ENCODE assay signal across 25 mouse cellular contexts in genomic region chr2:116801578-116801977, GRCm38 (mm10).
DNase-seq lines count a peak whose midpoint lies in the region; ATAC-seq and TF ChIP-seq lines count a peak whose summit lies in the region.
"Had no signal": no experiment of that assay in that cellular context is flagged by ENCODE, and none has a peak within 500 bp of the region (broad histone marks: within the 10 kb centered on the region; RNA-seq: fewer than 3 reads in every experiment).

No protein-coding gene starts in this region.

- no peak overlapping the region for H3ac ChIP-seq in C2C12 (ENCODE audit: control insufficient read depth, insufficient read length, low read depth)

- no peaks in the 10 kb centered on the region for H3K79me2 ChIP-seq in C2C12 (ENCODE audit: control insufficient read depth, insufficient read depth)

- peak; percentile 56 for ATAC-seq in granulocyte monocyte progenitor cell, adult 5-6 weeks (replicated peaks; ENCODE audit: poor library complexity, severe bottlenecking)
- no peak for ATAC-seq in megakaryocyte, adult 5-6 weeks (ENCODE audit: poor library complexity, severe bottlenecking)
- ATAC-seq in erythroid progenitor cell, adult 5-6 weeks (replicated peaks; ENCODE audit: low FRiP score, poor library complexity, severe bottlenecking): no peak
- ATAC-seq: activated CD4-positive, CD25-positive, alpha-beta regulatory T cell, adult 4 months; forebrain, embryonic 13.5 days; forebrain, embryonic 15.5 days; forebrain, postnatal 0 days; Patski had no signal

- TF ChIP-seq CTCF in C2C12 (IDR thresholded peaks at IDR 0.05; ENCODE audit: control insufficient read depth, insufficient read depth, insufficient read length): no peak

- no peak overlapping the region for H3K4me3 ChIP-seq in C2C12 (ENCODE audit: insufficient read depth, poor library complexity, severe bottlenecking)
- H3K4me3 ChIP-seq: embryonic facial prominence, embryonic 13.5 days; embryonic facial prominence, embryonic 15.5 days; erythroblast, embryonic 14.5 days; forebrain, embryonic 13.5 days; forebrain, embryonic 15.5 days had no signal

- no peaks in the 10 kb centered on the region for H3K27me3 ChIP-seq in C2C12 (ENCODE audit: control insufficient read depth, insufficient read depth, insufficient read length)
- H3K27me3 ChIP-seq: embryonic facial prominence, embryonic 13.5 days; embryonic facial prominence, embryonic 15.5 days; forebrain, embryonic 13.5 days; forebrain, embryonic 15.5 days; Patski had no signal

- no peaks in the 10 kb centered on the region for H3K36me3 ChIP-seq in C2C12 (ENCODE audit: control insufficient read depth, insufficient read depth)
- H3K36me3 ChIP-seq: embryonic facial prominence, embryonic 13.5 days; embryonic facial prominence, embryonic 15.5 days; forebrain, embryonic 15.5 days; G1E had no signal

- no peaks in the 10 kb centered on the region for H3K79me3 ChIP-seq in C2C12 (ENCODE audit: low read depth)

- DNase-seq in 416B (ENCODE audit: low read depth): peak; percentile 64
- DNase-seq in lung, postnatal 36 days: no peak
- DNase-seq: adrenal gland, adult 8-10 months; adrenal gland, postnatal 14 days; adrenal gland, postnatal 36 days; B cell, adult 2 months; cerebellum, adult 11-12 months; cerebellum, adult 2 months; cerebellum, adult 9-10 months; cerebellum, postnatal 10 days; cerebellum, postnatal 25 days; embryo, embryonic 11 days; forebrain, postnatal 0 days had no signal

TF ChIP-seq in C2C12, 6 proteins besides CTCF, POLR2A, EP300 and RAD21:
- TF ChIP-seq CEBPB (IDR thresholded peaks at IDR 0.05; ENCODE audit: low read depth) (peak; percentile 72), FOSL1 (IDR thresholded peaks at IDR 0.05; ENCODE audit: insufficient read depth, low read length, poor library complexity, severe bottlenecking) (no peak)
